Mouse (Mus musculus) neural tube, embryonic 12.5 days (tissue): Measurements from ENCODE around the gene Klhl24. TPM values are rescaled to one million over a fixed set of nuclear protein-coding genes. Genes with fewer than 3 reads are reported as not detected.

ENCODE experiments used
- ATAC-seq: fragments of 200-750 bp; cut with Nextera tagmentation; 2 replicates; pipeline ENCODE4 v1.8.0; 2017; ENCODE audit warnings: low read depth, mild to moderate bottlenecking, moderate TSS enrichment, moderate library complexity; ENCODE audit not compliant: low FRiP score
- H3K27ac ChIP-seq: fragments of 300-500 bp; sonication (generic); 2 replicates; pipeline ENCODE4 v1.5.1; 2016
- H3K27me3 ChIP-seq: fragments of 300-500 bp; sonication (generic); replicated peaks from 2 replicates; pipeline ENCODE4 v1.6.1; 2016; ENCODE audit warnings: mild to moderate bottlenecking
- H3K36me3 ChIP-seq: fragments of 300-500 bp; sonication (generic); 2 replicates; pipeline ENCODE4 v1.6.1; 2016; ENCODE audit warnings: mild to moderate bottlenecking
- H3K4me1 ChIP-seq: fragments of 300-500 bp; sonication (generic); 2 replicates; pipeline ENCODE4 v1.6.1; 2016
- H3K4me2 ChIP-seq: fragments of 300-500 bp; sonication (generic); replicated peaks from 2 replicates; pipeline ENCODE4 v1.6.1; 2016; ENCODE audit warnings: mild to moderate bottlenecking
- H3K4me3 ChIP-seq: fragments of 300-500 bp; sonication (generic); 2 replicates; pipeline ENCODE4 v1.5.1; 2016
- H3K9ac ChIP-seq: fragments of 300-500 bp; sonication (generic); 2 replicates; pipeline ENCODE4 v1.6.1; 2016; ENCODE audit warnings: mild to moderate bottlenecking
- H3K9me3 ChIP-seq: fragments of 300-500 bp; sonication (generic); 2 replicates; pipeline ENCODE4 v1.6.1; 2016; ENCODE audit warnings: mild to moderate bottlenecking
- WGBS: fragments of 180-500 bp; shearing (Covaris S2); methylation state at CpG from one replicate; pipeline ENCODE4 v1.1.7; 2016; 5-methylcytosine and 5-hydroxymethylcytosine counted together
- polyA plus RNA-seq: library from polyadenylated mRNA; unstranded; fragments of >200 nt; fragmentation: Nextera tagmentation; extraction: Ambion mirVana; gene quantifications from 2 replicates; pipeline ENCODE4 v1.2.1, GENCODE M21; 2016

The Klhl24 gene
- polyA plus RNA-seq, 1 experiment from 2014 or later, result 69.7 TPM

DNA sequence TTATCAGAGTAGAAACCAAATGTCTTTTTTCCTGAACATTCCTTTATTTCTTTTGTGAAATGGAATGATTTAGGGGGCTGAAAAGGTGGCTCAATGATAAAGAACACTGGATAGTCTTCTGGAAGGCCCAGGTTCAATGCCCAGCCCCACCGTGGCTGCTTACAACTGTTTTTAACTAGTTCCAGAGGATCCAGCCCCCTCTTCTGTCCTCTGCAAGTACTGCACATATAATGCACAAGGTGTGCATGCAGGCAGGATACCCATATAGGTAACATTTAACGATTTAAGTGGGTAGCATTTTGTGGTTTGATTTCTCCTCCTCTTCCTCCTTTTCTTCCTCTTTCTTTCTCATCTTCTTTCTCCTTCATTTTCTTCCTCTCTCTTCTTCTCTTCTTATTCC lies 62.8 kb downstream of the Klhl24 start:
- no peaks in the 10 kb centered on the region for H3K4me1 ChIP-seq
- no peak overlapping the region for H3K4me2 ChIP-seq
- H3K27me3 ChIP-seq, result no peaks in the 10 kb centered on the region
- no peak overlapping the region for H3K27ac ChIP-seq
- peaks cover 85% of the 10 kb centered on the region for H3K36me3 ChIP-seq
- H3K9me3 ChIP-seq, result no peaks in the 10 kb centered on the region
- H3K9ac ChIP-seq, result no peak overlapping the region
- no peak for ATAC-seq
- H3K4me3 ChIP-seq, result no peak overlapping the region
- WGBS, result 80% methylated on average over 2 of the region's 2 CpGs

DNA sequence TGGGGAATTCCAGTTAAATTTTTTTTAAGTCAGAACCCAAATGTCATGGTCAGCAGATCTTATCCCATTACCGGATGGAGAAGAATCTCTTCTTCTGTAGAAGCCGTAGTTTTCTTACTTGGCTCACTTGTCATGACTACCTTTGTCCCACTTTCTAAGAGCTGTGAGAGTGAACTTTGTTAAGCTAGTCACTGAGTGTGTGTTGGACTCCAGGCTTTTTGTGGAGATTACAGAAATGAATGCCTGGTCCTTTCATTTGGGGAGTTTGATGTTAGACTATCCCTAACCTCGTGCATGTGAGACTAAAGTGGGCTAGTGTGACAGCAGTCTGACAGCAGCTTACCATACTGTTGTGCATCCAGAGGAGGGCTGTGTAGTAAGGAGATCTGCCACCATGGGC lies 71.7 kb downstream of the Klhl24 start:
- H3K9me3 ChIP-seq, result no peaks in the 10 kb centered on the region
- WGBS, result 93% methylated on average over 3 of the region's 3 CpGs
- H3K27ac ChIP-seq, result no peak overlapping the region
- H3K36me3 ChIP-seq, result peaks cover 75% of the 10 kb centered on the region
- no peak overlapping the region for H3K9ac ChIP-seq
- H3K27me3 ChIP-seq, result no peaks in the 10 kb centered on the region
- ATAC-seq, result no peak
- no peaks in the 10 kb centered on the region for H3K4me1 ChIP-seq
- no peak overlapping the region for H3K4me2 ChIP-seq
- no peak overlapping the region for H3K4me3 ChIP-seq

DNA sequence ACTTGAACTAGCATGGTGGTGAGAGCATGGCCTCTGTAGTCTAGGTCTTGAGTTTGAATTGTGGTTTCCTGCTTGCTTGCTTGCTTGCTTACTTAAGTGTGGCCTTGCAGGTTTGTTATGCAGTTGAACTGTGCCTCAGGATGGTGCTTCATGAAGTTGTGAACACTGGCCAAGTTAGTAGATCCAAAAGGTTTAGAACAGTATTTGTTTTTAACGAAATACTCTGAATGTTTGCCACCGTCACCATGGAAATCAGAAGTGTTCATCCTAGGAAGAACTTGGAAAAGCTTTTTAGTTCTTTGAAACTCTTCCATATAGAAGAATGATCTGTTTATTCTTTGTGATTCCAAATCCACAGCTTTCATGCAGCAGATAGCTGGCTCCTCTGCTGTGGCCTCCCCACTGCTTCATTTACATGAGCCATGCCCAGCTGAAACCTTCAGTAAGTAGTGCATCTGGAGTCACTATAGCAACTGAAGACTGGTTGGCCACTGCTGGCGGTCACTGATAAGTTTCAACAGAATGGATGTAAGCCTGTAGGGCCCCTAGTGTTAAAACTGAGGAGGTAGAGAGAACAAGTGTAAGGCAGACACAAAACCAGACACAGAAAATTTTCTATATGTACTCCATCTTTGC lies 72.2 kb downstream of the Klhl24 start:
- Histone ChIP-seq H3K9ac (no peak overlapping the region), H3K9me3 (no peaks in the 10 kb centered on the region), H3K4me2 (no peak overlapping the region), H3K27ac (no peak overlapping the region), H3K4me1 (no peaks in the 10 kb centered on the region), H3K27me3 (no peaks in the 10 kb centered on the region), H3K4me3 (no peak overlapping the region), H3K36me3 (peaks cover 76% of the 10 kb centered on the region)
- no peak for ATAC-seq
- 89% methylated on average over 3 of the region's 3 CpGs for WGBS

Other genes starting within 250 kb of the Klhl24 start
- 6.3 and 7.9 TPM in 2 replicates for gene Klhl6, start 114.5 kb upstream of the Klhl24 start, polyA plus RNA-seq
- 38.6 and 42.8 TPM in 2 replicates for gene Yeats2, start 43.5 kb downstream of the Klhl24 start, polyA plus RNA-seq
- gene Map6d1, start 143.8 kb downstream of the Klhl24 start, polyA plus RNA-seq, result 1.5 TPM in 2 replicates
- 91.7 and 98.8 TPM in 2 replicates for gene Parl, start 204.8 kb downstream of the Klhl24 start, polyA plus RNA-seq
- not detected in 2 replicates for gene Cyp2ab1, start 227.9 kb downstream of the Klhl24 start, polyA plus RNA-seq